Mouse (Mus musculus) embryonic stem cell, embryonic (primary cell): ENCODE results near the gene Atg16l1.

Experiments
- CTCF ChIA-PET, 4 experiments: fragments of 300-600 bp in 2 of 4; fragments of 350-600 bp in 2 of 4; sonication (Branson Sonifier 250); formaldehyde crosslinking; loops; one replicate each; lab custom pipeline; 2022; ENCODE audit warnings: inconsistent platforms in 2 of 4; lab: Charles Lee
- POLR2A ChIA-PET, 4 experiments: fragments of 300-600 bp in 2 of 4; fragments of 350-600 bp in 2 of 4; sonication (Branson Sonifier 250); formaldehyde crosslinking; loops; one replicate each; lab custom pipeline; 2022; ENCODE audit warnings: antibody characterized with exemption in 4 of 4, inconsistent platforms in 1 of 4; lab: Charles Lee

The Atg16l1 gene

DNA sequence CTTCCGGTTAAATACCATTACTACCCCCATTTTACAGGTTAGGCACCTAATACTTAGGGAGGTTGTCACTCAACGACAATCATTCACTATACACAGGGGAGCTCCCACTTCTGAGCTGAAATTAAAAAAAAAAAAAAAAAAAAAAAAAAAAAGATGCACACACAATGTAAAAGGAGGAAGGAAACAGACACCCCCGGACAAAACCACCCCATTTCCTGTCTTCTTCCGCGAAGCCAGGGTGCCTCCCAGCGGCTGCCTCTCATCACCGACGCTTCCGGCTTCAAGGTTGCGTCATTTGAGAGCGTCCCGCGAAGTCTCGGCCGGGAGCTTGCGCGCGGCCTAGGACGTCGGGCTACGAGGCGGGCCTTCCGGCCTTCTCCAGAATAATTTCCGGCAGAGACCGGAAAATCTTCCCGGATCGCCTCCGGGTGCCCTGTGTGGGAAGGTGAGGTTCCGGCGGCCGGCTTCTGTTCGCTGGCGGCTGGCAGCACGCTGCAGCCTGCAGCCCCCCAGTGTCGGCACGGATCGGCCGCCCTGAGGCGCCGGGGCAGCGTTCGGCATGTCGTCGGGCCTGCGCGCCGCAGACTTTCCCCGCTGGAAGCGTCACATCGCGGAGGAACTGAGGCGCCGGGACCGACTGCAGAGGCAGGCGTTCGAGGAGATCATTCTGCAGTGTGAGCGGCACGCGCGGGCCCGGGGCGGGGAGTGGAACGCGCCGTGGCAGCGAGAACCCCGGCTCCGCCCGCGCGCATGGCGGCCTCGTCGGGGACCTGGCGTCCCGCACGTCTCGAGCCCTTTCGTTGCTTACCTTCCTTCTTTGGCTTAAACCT, at the start of gene Atg16l1:
Gene Atg16l1, plus strand, starts transcription at position 230 of the 830 bp plus-strand sequence.
- CTCF ChIA-PET: interaction anchor here (0.6 to 1.8 kb wide), 26 partner anchors 10 to 569 kb away, joined by 3 to 18 read pairs (median 5); no protein-coding TSS in a partner anchor
- POLR2A ChIA-PET: interaction anchor here (0.5 to 3.5 kb wide), 85 partner anchors 9 to 1379 kb away, joined by 3 to 22 read pairs (median 4); no protein-coding TSS in a partner anchor

DNA sequence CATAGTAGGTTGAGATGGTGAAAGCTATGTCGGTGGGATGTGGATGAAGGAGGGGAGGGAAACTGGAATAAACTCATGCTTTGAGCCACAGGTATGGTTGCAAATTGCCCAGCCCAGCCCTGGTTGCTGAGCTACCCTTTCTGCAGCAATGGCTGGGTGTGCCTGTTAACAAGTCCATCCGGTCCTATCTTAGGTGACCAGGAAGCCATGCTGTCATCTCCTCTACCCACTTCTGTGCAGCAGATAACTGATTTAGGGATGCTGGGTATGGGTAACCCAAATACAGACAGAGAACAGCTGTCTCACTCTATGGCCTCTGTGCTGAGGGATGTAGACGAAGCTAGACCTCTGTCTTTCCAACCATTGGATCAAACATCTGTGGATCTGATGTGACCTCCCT, 49.3 kb upstream of the Atg16l1 start:
- ChIA-PET CTCF (no interaction called here), POLR2A (interaction anchor here in 2 of 4 experiments (0.8 to 5.9 kb wide), 10 partner anchors 9 to 64 kb away, joined by 3 to 52 read pairs (median 6); no protein-coding TSS in a partner anchor)

DNA sequence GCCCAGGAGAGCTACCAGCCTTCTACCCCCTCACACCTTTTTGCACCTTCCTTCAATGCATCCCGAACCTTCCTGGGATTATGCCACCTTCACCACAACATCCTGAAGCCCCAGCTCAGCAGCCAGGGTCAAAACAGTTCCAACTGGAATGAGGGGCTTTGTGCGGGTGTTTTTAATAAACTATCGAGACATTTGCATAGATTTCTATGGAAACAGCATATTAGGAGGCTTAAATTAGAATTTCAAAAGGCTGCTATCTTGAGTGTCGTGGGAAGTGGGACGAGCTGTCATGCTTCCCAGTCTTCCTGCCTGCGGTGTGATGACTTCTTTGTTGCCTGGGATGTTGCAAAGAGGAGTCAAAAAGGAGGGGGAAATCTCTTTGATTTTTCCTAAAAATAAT, 46.6 kb upstream of the Atg16l1 start:
- ChIA-PET POLR2A (interaction anchor here in 3 of 4 experiments (1.1 to 6.4 kb wide), 5 partner anchors 10 to 24 kb away, joined by 3 to 57 read pairs (median 8); no protein-coding TSS in a partner anchor), CTCF (interaction anchor here in 2 of 4 experiments (1.0 to 1.2 kb wide), 2 partner anchors 12 to 47 kb away, joined by 3 read pairs; partner anchors contain the start of gene Atg16l1 (in 1 of the 2))

DNA sequence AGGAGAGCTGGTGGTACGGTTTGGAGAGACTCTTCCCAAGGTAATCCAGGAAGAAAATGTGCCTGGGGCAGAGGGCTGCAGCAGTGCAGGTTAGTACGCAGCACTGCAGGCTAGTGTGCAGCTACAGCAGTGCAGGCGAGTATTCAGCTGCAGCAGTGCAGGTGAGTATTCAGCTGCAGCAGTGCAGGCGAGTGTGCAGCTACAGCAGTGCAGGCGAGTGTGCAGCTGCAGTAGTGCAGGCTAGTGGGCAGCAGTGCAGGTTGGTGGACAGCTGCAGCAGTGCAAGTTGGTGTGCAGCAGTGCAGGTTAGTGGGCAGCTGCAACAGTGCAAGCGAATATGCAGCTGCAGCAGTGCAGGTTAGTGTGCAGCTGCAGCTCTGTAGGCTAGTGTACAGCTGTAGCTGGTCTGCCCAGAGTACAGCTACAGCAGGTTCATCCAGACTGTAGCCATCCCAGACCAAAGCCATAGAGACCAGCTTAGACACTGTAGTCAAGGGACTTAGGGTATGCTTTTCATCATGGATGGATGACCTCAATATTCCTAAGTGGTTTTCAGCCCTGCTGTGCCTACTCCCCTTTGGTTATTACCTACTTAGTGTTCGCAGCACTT, 45.9 kb upstream of the Atg16l1 start:
- ChIA-PET CTCF (interaction anchor here in 1 of 4 experiments (1.2 kb wide), 1 partner anchor 11 kb away, joined by 3 read pairs; no protein-coding TSS in a partner anchor), POLR2A (interaction anchor here (0.7 to 6.4 kb wide), 11 partner anchors 9 to 54 kb away, joined by 3 to 57 read pairs (median 4); no protein-coding TSS in a partner anchor)

DNA sequence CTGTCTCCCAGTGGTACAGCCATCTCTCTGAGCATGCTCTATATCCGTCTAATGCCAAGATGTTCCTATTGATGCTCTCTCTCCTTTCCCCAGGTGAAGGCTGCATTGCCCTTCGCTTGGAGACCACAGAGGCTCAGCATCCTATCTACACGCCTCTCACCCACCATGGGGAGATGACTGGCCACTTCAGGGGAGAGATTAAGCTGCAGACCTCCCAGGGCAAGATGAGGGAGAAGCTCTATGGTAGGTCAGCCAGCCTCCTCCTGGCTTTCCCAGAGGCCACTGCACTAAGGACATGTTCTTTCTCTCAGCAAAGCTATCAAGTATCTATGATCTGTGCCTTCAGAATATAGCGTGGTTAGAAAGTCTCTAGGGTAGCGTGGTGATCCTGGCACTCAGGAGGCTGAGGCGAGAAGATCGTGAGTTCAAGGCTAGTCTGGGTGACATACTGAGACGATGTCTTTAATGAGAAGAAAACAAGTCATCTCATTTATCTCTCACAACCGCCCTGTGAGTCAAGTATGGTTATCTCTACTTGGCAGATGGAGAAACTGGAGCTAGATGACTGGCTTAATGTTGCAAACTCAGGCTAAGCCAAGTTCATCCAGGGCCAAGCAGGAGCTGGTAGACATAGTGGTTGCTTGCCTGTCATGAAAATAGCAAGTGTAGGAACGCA, 43.6 kb upstream of the Atg16l1 start:
- ChIA-PET POLR2A (interaction anchor here in 3 of 4 experiments (0.7 to 6.4 kb wide), 21 partner anchors 8 to 57 kb away, joined by 3 to 57 read pairs (median 5); partner anchors contain the start of gene Atg16l1 (in 1 of the 3)), CTCF (no interaction called here)

DNA sequence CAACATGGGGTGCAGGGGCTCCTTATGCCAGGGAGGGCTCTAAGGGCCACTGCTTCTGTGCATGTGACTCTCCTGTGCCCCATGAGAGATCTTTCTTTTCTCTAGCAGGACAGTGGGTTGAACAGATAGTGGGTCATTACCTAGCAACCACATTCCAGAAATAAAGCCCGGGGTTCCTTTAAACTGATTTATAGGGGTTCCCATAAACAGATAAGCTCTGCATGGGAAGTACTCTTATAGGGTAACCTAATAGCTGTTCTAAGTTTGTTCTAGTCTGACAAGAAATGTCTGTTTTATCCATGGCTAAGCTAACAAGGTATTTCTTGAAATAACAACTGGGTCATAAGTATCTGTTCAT, 43.1 kb upstream of the Atg16l1 start:
- POLR2A ChIA-PET: interaction anchor here in 3 of 4 experiments (0.7 to 6.4 kb wide), 15 partner anchors 9 to 57 kb away, joined by 3 to 57 read pairs (median 5); partner anchors contain the start of gene Atg16l1 (in 1 of the 3)
- CTCF ChIA-PET: no interaction called here

DNA sequence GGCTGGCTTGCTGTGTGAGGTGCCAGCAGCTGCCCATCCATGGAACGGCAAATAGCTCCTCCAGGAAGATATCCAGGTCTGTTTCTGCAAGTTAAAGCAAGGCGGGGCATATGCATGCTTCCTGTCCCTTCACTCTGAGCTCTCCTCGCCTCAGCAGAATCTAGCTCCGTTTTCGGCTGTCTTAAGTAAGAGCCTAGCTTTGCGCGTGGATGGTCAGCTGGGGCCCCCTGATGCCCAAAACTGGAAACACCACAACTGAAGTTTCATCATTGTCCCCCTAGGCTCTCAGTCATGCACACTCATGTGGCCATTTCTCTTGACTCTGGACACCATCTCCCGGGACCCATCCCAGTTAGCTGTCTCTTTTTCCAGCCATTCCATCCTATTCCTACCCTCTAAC, 34.3 kb upstream of the Atg16l1 start:
- ChIA-PET CTCF (interaction anchor here (0.6 to 1.3 kb wide), 7 partner anchors 12 to 203 kb away, joined by 3 to 9 read pairs (median 3); partner anchors contain the start of gene Atg16l1 (in 1 of the 4)), POLR2A (interaction anchor here (0.6 to 8.2 kb wide), 30 partner anchors 8 to 1377 kb away, joined by 3 to 57 read pairs (median 4); partner anchors contain the start of gene Atg16l1 (in 2 of the 4))

DNA sequence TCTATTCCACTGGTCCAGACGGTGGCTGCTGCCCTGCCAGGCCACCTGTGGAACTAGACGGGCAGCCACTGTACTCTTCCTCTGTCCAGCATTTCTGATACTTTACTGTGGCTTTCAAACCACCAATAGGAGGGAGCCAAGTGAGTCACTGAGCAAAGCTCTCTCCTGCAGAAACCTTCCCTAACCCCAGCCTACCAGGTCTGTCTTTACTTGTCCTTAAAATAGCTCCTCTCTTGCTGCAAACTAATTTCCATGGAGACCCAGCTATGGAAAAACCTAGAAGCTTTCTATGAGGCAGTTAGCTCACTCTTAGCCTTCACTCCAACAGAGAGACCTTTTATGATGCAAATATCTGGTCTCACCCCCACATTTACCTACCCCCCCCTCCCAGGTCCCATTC, 33.6 kb upstream of the Atg16l1 start:
- CTCF ChIA-PET: interaction anchor here in 3 of 4 experiments (0.6 to 1.3 kb wide), 6 partner anchors 31 to 275 kb away, joined by 3 to 5 read pairs (median 3); partner anchors contain the start of gene Atg16l1 (in 1 of the 3)

DNA sequence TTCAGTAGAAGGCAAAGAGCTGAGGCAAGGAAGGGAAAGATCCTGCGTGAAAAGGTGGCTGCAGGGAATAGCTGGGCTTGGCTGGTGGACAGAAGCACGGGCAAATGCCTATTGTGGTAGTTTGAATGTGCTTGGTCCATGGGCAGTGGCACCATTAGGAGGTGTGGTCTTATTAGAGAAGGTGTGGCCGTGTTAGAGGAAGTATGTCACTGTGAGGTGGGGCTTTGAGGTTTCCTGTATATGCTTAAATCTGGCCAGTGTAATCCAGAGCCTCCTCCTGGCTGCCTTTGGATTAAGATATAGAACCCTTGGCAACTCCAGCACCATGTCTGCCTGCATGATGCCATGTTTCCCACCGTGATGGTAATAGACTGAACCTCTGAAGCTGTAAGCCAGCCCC, 32.3 kb upstream of the Atg16l1 start:
- ChIA-PET POLR2A (interaction anchor here (0.6 to 8.2 kb wide), 20 partner anchors 10 to 263 kb away, joined by 3 to 57 read pairs (median 4); partner anchors contain the start of gene Atg16l1 (in 3 of the 4)), CTCF (interaction anchor here in 2 of 4 experiments (0.6 to 0.7 kb wide), 2 partner anchors 32 to 42 kb away, joined by 3 to 4 read pairs; partner anchors contain the start of gene Atg16l1 (in 1 of the 2))

More for the DNA sequence above, 33.6 kb upstream of the Atg16l1 start:
- POLR2A ChIA-PET: interaction anchor here (0.5 to 8.2 kb wide), 32 partner anchors 8 to 1392 kb away, joined by 3 to 57 read pairs (median 4); partner anchors contain the start of gene Atg16l1 (in 3 of the 4)

DNA sequence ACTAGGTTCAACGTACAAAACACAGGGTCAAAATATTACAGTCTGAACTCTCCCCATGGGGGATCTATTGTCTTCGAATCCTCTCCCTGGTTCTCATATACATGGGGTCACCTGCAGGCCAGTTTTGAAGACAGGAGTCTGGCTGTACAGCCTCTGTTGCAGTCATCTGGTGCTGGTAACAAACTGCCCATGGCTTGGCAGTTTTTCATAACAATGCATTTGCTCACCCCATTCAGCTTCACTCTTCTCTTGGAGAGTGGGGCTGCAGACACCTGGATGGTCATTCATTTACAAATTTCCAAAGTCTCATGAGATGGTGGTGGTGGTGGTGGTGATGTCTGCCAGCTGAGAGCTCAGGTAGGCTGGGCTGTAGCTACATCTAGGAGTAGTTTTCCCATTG, 26.6 kb upstream of the Atg16l1 start:
- POLR2A ChIA-PET: interaction anchor here (0.6 to 3.4 kb wide), 29 partner anchors 7 to 1457 kb away, joined by 3 to 22 read pairs (median 4); partner anchors contain the start of gene Atg16l1 (in 3 of the 4)
- CTCF ChIA-PET: interaction anchor here in 1 of 4 experiments (1.2 kb wide), 1 partner anchor 33 kb away, joined by 3 read pairs; no protein-coding TSS in a partner anchor

DNA sequence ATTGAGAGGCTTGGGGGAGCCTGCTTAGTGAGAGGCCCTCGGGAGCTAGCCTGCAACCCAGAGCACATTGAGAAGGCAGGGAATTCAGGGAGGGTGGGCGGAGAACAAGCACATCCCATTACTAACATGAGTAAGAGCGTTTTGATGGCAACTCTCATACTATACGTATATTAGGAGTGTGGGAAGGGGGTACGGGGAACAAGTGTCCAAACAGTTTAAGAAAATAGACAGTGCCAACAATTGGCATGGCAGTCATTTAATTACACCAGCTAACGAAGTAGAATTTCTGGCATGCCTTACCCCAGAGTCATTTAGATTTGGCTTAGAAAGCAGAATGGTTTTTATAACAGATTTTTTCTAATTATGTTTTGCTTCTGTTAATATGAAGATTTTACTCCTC, 25.8 kb upstream of the Atg16l1 start:
- POLR2A ChIA-PET: interaction anchor here in 3 of 4 experiments (1.1 to 3.4 kb wide), 12 partner anchors 8 to 51 kb away, joined by 3 to 22 read pairs (median 8); partner anchors contain the start of gene Atg16l1 (in 3 of the 3)
- CTCF ChIA-PET: interaction anchor here in 1 of 4 experiments (1.2 kb wide), 1 partner anchor 34 kb away, joined by 3 read pairs; no protein-coding TSS in a partner anchor

DNA sequence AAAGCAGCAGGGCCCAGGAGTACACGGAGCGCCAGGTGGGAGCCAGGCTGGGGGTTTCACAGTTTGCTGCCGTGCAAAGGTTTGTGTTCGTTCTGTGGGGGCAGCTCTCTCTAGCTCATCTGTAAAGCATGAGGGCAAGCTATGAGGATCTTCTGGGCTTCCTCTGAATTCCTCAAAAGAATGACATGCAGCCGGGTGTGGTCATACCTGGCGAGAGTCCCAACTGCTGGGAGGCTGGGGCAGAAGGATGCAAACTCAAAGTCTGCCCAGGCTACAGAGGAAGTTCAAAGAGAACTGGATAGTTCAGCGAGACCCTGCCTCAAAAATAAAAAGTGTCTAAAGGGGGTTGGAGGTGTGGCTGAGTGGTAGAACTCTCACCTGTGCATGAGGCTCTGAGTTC, 25.4 kb upstream of the Atg16l1 start:
- ChIA-PET CTCF (interaction anchor here in 2 of 4 experiments (0.5 to 1.2 kb wide), 2 partner anchors 34 to 329 kb away, joined by 3 to 6 read pairs; no protein-coding TSS in a partner anchor), POLR2A (interaction anchor here in 3 of 4 experiments (1.1 to 3.4 kb wide), 10 partner anchors 8 to 49 kb away, joined by 3 to 21 read pairs (median 8); partner anchors contain the start of gene Atg16l1 (in 3 of the 3))

DNA sequence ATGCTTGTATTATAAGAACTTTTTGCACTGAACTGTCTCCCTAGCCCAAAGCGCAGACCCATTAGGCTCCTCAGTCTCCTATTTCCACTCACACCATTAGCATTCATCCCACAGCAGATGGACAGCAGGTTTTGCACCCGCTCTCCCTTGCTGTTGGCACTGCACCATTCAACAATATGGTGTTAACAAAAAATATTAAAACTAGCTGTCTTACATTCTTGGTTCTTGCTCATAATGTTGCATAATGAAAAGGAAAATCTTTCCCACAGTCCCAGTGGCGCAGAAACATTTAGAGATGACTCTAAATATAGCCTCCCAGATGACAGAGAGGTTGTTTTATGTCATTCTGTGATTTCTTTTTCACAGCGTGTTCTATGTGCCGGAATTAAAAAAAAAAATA, 22.5 kb upstream of the Atg16l1 start:
- ChIA-PET POLR2A (interaction anchor here (0.7 to 2.1 kb wide), 7 partner anchors 8 to 31 kb away, joined by 3 to 14 read pairs (median 7); partner anchors contain the start of gene Atg16l1 (in 2 of the 4)), CTCF (no interaction called here)

DNA sequence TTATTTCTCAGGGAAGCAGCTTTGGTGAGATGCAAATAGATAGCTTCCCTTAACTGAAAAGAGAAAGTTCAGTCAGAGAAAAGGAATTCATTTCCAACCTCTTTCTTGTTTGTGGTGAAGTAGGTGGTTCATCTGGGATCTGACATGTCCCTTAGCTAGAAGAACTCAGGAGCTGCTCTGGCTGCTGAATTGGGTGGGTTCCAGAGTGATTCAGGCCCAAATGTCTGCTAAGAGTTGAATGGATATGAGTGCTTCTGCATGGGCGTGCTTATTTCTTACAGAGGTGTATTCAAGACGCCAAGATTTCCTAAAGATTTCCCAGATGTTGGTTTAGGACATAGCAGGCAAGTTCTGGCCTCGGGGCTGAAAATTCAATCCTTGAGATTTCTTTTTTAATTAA, 21.5 kb upstream of the Atg16l1 start:
- ChIA-PET POLR2A (interaction anchor here in 3 of 4 experiments (0.7 to 2.1 kb wide), 8 partner anchors 9 to 203 kb away, joined by 3 to 14 read pairs (median 6); partner anchors contain the start of gene Atg16l1 (in 3 of the 3)), CTCF (interaction anchor here in 1 of 4 experiments (0.6 kb wide), 1 partner anchor 166 kb away, joined by 4 read pairs; no protein-coding TSS in a partner anchor)

DNA sequence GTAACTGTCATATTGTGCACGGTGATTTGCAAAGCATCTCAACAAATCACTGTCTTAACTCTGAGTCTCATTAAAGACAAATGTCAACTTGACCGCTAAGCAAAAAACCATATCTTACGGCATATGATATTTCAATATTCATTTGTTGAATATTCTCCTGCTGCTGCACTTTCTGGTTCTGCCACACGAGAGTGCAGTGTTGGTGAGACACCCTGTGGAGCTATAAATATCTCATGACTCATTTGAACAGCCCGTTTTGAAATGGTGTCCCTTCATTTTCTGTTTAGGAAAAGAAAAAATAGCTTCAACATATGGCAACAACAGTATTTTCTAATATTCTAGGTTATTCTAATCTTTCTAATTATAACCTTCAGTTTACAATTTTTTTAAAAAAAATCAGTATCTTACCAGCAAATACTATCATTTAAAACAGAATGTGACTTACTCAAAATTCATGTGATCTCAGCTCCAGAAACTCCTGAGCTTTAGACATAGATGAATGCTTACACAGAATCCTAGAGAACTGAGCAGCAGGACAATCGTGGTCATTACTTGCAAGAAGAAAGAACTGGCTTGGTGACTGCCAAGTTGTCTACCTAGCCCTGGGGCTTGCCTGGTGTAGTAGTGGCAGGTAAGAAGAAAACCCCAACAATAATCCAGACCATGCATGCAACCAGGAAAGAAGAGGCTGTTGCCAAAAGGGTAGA, 14.9 kb upstream of the Atg16l1 start:
- POLR2A ChIA-PET: interaction anchor here in 3 of 4 experiments (0.8 to 2.2 kb wide), 7 partner anchors 8 to 23 kb away, joined by 3 to 9 read pairs (median 5); partner anchors contain the start of gene Atg16l1 (in 2 of the 3)
- CTCF ChIA-PET: no interaction called here
